Mouse (Mus musculus): ENCODE data around the gene 2300009A05Rik.

Gene 2300009A05Rik

GRCm38 (mm10) chr9:63398611-63399462, at the start of gene 2300009A05Rik:
2300009A05Rik (minus strand) TSS chr9:63399246.
- DNase-seq (ENCODE audit: low spot score in 2 of 2): peak; percentile 95 to 97

DNA sequence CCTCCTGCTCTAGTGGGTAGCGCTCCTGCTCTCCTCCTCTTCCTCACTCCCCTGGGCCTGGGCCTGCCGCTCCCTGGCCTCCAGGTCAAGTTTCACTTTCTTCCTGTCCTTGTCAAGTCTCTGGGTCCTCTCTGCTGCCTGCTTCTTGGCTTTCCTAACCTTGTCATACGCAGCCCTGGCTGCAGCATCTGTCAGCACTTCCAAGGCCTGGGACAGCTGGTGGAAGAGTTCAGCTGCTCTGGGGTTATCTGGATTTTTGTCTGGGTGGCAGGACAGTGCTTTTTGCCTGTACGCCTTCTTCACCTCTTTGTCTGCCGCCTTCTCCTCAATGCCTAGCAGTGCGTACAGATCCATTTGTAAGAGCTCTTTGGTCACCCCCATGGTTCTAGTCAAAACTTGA, 44.6 kb upstream of the 2300009A05Rik start:
- no peak for DNase-seq (ENCODE audit: low spot score in 2 of 2)

DNA sequence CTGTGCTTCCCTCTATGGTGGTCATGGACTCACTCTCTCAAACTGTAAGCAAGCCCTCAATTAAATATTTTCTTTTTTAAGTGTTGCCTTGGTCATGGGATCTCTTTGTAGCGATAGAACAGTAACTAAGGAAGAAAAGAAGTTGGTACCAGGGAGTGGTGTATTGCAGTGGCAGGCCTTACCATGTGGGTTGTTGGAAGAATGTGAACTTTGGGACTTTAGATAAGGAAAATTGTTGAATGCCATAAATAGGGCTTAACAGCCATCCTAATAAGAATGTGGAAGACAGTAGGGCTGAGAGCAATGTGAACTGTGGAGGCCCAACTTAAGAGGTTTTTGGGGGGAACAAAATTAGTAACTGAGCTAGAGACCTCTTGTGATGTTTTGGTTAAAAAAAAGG, 31.6 kb upstream of the 2300009A05Rik start:
- DNase-seq (ENCODE audit: low spot score in 2 of 2): no peak

- DNase-seq (ENCODE audit: low spot score in 2 of 2): no peak
Observed at GRCm38 (mm10) chr9:63421096-63421736, 22.2 kb upstream of the 2300009A05Rik start.

- no peak for DNase-seq (ENCODE audit: low spot score in 2 of 2)
Observed at GRCm38 (mm10) chr9:63420396-63420795, 21.4 kb upstream of the 2300009A05Rik start.

- DNase-seq (ENCODE audit: low spot score in 2 of 2): no peak
Observed at GRCm38 (mm10) chr9:63400176-63400575, 1.1 kb upstream of the 2300009A05Rik start.

GRCm38 (mm10) chr9:63399463-63399815, 393 bp upstream of the 2300009A05Rik start:
- no peak for DNase-seq (ENCODE audit: low spot score in 2 of 2)

GRCm38 (mm10) chr9:63395612-63396011, 3.4 kb downstream of the 2300009A05Rik start:
- no peak for DNase-seq (ENCODE audit: low spot score in 2 of 2)

GRCm38 (mm10) chr9:63391307-63391706, 7.7 kb downstream of the 2300009A05Rik start:
- DNase-seq (ENCODE audit: low spot score in 2 of 2): no peak

GRCm38 (mm10) chr9:63382761-63383160, 16.3 kb downstream of the 2300009A05Rik start:
- DNase-seq (ENCODE audit: low spot score in 2 of 2): no peak

DNA sequence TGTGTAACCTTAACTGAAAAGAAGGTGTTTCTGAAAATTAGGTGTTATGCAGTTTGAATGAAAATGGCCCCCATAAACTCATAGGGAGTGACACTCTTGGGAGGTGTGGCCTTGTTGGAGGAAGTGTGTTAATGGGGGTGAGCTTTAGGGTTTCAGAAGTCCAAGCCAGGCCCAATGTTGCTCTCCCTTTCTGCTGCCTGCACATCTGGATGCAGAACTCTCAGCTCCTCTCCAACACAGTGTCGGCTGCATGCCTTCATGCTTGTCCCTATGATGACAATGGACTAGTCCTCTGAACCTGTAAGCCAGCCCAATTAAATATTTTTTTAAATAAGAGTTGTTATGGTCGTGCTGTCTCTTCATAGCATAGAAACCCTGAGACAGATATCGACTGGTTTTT, 18.7 kb downstream of the 2300009A05Rik start:
- DNase-seq (ENCODE audit: low spot score in 2 of 2): no peak

GRCm38 (mm10) chr9:63378174-63378573, 20.9 kb downstream of the 2300009A05Rik start:
- no peak for DNase-seq (ENCODE audit: low spot score in 2 of 2)

DNA sequence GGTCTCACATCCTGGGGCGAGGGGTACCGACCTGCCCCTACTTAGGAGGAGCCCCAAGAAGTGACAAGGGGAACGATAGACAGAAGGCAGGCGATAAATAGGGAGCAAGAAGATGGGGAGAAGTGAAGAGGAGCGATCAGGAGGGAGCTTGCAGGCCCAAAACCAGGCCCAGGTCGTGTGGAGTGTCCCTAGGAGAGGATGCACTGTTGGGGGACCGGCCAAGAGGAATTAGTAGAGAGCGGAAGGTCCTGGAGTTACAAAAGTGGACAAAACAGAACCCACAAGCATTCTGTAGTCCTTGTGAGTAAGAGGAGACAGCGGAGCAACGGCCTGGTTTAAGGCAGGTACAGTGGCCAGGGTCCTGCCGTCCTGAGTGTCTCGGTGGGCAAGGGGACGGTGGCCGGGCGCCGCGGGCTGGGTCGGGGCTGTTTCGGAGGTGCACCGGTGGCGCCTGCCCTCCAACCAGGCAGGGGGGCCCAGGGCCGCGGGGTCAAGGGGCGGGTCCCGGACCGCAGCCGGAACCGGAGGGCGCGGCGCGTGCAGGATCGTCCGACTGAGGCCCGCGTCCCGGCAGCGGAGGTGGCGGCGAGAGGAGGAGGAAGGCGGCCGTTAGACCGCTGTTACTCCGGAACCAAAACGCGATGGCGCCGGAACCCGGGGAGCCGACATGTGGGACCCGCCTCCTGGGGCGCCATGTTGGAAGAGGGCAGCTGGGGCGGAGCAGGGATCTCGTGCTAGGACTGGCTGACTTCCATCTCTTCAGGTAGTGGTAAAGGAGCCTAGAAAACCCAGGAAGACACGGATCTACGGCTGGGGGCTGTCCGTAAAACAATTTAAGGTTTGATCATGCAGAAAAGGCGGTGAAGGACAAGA, 21.5 kb downstream of the 2300009A05Rik start, which contains the start of gene Map2k5:
Gene Map2k5 (minus strand): TSS at position 633 of the 873 bp plus-strand sequence.
- peak; percentile 89 for DNase-seq (ENCODE audit: low spot score in 2 of 2)

GRCm38 (mm10) chr9:63373315-63373714, 25.7 kb downstream of the 2300009A05Rik start:
- DNase-seq (ENCODE audit: low spot score in 2 of 2): no peak

DNA sequence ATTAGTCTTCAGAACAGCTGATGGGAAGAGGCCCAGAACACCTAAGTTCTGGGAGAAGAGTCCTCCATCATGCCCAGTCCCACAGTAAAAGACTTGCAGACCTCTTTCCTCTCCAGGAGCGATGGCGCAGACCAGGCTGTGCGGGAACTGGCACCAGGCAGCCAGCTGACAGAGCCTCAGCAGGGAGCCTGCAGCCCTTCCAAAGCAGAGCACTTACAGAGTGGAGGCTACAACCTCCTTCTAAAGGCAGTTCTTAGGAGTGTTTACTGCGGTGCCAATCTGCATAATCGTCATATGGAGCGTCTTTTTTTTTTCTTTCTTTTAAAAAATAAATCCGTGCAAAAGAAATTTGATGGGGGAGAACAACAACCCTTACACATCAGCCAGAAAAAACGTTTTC, 26.5 kb downstream of the 2300009A05Rik start:
- DNase-seq (ENCODE audit: low spot score in 2 of 2): no peak

DNA sequence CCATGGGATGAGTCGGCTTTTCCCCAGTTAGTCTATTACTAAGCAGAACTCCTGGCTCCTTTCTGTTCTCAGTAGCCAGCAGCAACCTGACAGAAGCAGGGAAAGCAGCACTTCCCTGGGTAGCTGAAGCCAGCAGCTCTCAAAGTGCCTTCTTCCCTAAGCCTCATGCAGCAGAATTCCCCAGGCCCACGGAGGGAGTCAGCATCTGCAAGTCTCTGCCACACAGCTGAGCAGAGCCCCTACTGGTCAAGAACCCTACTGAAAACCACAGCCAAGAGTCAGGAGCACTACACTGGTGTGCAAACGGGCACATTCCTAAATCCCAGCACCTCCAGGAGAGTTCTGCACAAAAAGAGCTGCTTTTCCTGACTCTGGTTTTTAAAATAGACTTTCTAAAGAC, 38.6 kb downstream of the 2300009A05Rik start:
- no peak for DNase-seq (ENCODE audit: low spot score in 2 of 2)

GRCm38 (mm10) chr9:63359016-63359415, 40.0 kb downstream of the 2300009A05Rik start:
- no peak for DNase-seq (ENCODE audit: low spot score in 2 of 2)

- DNase-seq (ENCODE audit: low spot score in 2 of 2): no peak
Observed at GRCm38 (mm10) chr9:63356721-63357120, 42.3 kb downstream of the 2300009A05Rik start.

DNA sequence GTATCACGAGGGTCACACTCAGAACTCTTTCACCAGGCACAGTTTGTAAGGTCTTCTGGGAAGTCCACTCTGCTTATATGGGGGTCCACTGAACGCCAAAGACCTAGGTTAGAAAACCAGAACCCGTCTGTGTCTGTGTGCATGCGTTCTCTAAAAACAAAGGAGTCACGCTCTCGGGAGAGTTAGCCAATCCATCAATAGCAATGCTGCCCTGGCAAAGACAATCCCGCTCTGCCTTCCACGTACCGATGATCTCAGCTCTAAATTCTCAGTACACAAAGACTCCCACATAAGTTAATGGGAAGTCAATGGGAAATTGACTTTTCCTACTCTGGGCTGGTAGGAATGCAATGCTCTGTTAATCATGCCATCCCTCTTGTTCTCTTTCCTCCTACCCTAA, 42.8 kb downstream of the 2300009A05Rik start:
- no peak for DNase-seq (ENCODE audit: low spot score in 2 of 2)

DNA sequence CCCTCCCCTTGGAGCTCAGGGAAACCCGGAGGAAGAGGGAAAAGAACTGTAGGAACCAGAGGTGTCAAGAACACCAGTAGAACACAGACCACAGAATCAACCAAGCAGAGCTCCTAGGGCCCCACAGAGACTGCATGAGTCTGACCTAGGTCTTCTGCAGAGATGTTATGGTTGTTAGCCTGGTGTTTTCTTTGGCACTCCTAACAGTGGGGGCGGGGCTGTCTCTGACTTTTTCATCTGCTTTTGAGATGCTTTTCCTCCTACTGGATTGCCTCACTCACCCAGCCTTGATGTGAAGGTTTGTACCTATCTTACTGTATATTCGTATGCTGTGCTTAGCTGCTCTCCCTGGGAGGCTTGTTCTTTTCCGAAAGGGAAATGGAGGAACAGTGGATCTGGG, 44.9 kb downstream of the 2300009A05Rik start:
- no peak for DNase-seq (ENCODE audit: low spot score in 2 of 2)

GRCm38 (mm10) chr9:63350030-63350429, 49.0 kb downstream of the 2300009A05Rik start:
- no peak for DNase-seq (ENCODE audit: low spot score in 2 of 2)

GRCm38 (mm10) chr9:63349241-63349640, 49.8 kb downstream of the 2300009A05Rik start:
- DNase-seq (ENCODE audit: low spot score in 2 of 2): no peak

All from spleen, postnatal 36 days (tissue).